Mouse (Mus musculus) WW6 (cell line): ENCODE data around the gene Tbc1d2.
A peak's percentile ranks its signal among the peaks of the same experiment; 100 is the strongest.
"Not testable (repeated sequence)": the region's sequence is repeated elsewhere in the genome, so short reads cannot be mapped to it uniquely, and the experiment has no call there.

Source experiments
- DNase-seq: peaks from one replicate; pipeline ENCODE4 v3.0.0-alpha.2; 2013; ENCODE audit warnings: low read depth, low spot score

Tbc1d2 gene

DNA sequence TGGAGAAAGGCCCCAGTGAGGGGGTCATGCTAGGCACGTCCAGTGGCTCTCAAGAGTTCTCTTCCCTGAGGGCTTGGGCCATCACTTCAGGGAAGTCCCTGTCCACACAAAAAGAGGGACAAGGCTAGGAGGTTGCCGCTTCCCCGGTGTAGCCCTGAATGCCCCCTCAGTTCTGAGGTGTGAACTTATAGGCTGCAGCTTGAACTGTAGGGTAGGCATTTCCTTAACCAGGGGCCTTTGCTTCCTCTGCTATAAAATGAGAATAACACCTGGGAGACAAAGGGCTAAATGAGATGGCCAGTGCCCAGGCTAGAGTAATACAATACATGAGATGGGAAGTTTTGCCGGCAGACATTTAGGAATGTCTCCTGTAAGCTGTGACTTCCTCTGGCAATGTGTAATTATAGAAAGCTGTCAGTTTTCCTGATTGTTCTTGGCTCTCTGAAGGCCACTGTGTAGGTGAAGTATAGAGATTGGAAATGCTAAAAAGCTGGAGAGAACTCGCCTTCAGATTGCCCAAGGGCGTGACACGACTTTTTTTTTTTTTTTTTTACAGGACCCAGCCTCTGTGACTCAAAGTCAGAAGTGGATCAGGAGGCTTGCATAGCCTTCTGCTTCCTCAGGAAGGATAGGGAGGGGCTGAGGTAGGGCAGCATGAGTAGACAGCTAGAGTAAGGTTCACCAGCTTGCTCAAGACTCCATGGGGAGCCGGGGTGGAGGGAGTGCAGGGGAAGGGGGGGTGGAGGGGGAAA lies 6.9 kb downstream of the Tbc1d2 start:
- no peak for DNase-seq

DNA sequence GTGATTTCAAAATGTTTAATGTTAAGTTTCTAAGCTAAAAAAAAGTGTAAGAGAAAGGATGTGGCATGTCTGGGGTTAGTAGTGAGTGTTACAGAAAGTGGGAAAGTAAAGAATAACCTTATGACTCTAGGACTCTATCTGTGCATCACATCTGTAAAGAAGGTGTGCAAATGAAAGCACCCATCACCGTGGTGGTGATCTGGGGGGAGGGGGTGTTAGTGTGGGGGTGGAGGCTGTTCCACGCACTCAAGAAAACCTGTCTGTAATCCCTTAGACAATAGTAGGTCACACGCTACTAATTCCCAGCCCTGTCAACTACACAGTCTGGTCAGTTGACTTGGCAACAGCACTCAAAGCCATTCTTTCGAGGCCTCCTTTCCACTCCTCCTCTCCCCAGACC lies 8.7 kb downstream of the Tbc1d2 start:
- no peak for DNase-seq

DNA sequence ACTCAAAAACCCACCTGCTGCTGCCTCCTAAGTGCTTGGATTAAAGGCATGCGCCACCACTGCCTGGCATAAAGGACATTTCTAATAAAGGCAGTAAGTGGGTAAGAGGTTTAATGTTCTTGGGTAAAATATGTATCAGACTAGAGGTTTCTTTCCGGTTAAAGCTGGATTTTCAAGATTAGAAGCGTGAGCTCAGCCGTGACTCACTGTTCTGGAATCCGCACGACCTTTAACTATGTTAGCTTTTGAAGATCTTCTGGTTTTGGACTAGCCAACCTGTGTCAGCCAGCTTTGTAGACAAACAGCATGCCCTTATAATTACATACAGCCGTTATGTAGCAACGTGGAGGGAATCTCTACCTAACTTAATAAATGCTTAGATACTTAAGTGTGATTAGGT lies 10.1 kb downstream of the Tbc1d2 start:
- DNase-seq, result no peak

DNA sequence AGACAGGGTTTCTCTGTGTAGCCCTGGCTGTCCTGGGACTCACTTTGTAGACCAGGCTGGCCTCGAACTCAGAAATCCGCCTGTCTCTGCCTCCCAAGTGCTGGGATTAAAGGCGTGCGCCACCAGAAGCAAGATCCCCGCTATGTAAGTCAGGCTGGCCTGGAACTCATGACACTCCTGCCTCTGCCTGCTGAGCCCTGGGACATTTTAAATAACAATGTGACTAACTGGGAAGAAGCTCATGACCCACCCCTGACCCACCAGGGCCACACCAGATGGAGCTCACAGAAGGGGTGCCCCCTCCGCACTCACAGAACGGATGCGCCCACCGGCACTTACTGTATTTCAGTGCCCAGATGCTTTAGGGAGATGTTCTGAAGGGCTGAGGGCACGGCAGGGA lies 12.8 kb downstream of the Tbc1d2 start:
- not testable (repeated sequence) for DNase-seq

DNA sequence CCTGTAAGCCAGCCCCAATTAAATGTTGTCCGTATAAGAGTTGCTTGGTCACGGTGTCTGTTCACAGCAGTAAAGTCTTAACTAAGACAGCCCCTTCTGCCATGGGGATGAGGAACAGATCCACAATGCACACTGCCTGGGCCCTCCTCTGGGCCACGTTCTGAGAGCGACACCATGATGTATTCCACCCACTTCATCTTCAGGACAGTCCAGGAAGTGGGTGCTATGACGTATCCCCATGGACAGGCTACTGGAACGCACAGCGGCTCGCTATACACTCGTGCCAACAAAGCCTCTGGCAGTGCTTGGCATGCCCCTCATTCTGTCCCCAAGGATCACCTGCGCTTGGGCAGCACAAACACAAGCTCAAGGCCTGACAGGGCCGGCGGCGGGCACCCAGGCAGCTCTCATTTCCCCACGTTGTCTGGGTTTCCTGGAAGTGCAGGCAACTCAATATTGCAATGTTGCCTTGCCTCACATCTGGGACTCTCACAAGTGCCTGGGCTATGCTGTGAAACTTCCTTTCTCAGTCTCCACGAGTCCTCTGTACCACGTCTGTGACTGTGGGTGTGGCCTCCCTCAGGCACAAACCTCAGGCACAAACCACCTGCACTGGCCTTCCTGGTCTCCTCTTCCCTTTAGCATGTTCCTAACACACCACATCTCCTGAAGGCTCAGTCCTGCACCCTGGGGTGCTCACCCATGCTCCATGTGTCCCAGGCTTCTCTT lies 14.1 kb downstream of the Tbc1d2 start:
- no peak for DNase-seq

DNA sequence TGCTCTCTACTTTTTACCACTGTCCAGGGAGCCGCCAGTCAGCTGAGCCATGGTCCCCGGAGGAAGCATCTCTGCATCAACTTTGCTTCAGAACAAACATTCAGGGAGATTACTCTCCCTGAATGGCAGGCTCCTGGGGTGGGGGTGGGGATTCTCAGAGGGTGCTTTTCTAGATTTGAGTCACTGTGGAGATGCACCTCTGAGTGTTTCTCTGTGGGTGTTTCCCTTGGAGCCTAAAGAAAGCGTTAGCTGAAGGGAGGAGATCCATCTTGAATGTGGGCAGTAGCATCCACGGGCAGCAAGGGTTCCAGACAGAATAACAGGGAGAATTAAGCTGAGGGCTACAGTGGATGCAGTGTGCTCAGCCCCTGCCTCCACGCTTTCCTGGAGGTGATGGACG lies 15.1 kb downstream of the Tbc1d2 start:
- DNase-seq, result no peak

DNA sequence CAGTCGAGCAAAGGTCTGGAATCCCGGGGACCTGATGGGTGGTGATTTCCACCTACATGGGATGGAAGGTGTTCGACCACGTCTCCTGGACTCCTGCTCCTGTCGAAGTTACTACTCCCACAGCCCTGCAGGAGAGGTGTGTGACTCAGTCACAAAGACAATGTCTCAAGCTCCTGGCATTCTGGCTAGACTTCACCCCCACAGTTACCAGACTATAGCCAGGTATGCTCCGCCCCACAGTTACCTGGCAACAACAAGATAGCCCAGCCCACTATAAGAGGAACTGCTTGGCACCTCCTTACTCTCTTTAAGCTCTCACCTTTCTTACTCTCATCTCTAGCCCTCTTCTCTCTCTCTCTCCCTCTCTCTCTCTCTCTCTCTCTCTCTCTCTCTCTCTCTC lies 16.4 kb downstream of the Tbc1d2 start:
- not testable (repeated sequence) for DNase-seq

DNA sequence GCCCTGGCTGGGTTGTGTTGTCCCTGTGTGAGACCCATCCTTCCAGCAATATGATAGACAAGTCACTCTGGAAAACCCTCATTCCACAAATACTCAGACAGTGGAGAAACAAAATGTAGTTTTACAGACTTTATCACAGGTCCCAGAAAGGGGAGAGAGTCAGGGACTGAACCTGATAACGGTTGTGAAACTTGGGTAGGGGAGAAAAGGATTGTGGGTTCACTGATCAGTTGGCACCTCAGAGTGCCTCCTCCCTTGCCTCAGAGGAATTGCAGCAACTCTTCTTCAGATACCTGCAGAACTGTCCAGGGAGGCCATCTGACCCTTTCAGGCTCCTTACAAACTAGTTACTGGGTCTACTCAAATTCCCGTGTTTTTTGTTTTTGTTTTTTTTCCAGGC lies 17.5 kb downstream of the Tbc1d2 start:
- DNase-seq, result no peak

DNA sequence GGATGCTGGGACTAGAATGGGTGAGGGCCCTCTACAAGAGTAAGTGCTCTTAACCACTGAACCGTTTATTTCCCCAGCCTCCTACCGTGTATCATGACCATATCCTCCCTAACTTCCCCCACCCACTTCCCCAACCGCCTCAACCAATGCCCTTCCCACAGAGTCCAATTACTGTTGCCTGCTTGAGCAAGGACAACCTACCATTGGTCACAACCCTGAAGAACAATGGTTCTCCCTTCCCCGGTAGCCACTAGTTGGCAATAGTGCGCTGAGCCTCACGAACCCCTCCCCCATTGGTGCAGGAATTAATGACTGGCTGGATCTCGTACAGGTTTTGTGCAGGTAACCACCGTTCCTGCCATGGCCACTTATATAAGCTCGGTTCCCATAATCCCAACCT lies 19.6 kb downstream of the Tbc1d2 start:
- peak; percentile 67 for DNase-seq

DNA sequence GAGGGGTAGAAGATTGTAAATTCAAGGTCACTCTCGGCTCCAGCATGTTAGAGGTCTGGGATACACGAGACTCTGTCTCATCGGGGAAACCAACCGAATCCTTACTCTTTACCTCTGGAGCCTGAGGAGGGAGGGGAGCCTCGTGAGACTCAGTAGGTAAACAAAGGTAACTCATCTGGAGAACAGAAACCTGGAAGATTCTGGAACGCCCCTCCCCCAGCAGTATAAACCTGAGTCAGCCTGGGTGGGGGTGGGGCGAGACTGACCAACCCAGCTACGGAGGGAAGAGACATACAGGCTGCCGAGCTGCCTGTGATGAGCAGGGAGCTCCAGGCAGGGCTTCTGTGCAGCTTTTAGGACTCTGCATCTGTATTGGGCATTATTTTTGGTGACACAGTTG lies 21.1 kb downstream of the Tbc1d2 start:
- no peak for DNase-seq

DNA sequence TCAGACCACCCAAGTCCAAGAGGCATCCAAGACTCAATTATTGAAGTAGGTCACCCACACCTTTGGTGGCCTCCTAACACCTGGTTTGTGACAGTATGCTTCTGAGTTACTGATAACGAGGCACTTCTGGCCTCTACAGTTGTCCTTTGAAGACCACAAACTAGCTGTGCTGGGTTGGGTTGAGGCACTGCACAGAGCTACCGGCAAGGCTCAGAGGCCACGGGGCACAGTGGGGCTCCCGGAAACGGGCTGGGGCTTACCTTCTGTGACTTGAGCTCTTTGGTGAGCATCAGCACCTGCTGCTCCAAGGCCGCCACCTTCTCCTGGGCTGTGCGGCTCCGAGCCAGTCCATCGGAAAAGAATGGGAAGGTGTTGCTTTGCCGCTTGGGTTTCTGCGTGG lies 21.9 kb downstream of the Tbc1d2 start:
- DNase-seq, result no peak

DNA sequence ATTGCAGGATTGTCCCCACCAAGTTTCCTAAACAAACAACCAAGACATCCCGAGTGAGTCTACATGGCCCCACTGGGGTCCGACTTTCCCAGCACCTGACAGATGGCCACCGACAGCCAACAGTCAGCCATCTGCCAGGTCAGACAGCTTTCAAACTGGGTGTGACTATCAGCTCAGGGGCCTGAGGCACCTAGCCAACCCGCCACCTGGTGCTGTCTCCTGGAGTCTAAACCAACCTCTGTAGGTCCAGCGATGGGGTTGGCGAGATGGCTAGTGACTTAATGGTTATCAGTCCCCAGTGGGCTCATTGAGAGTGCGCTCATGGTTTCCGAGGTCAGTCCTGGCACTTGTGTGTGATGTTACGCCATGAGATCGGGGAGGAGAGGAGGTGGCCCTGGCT lies 24.9 kb downstream of the Tbc1d2 start:
- no peak for DNase-seq

DNA sequence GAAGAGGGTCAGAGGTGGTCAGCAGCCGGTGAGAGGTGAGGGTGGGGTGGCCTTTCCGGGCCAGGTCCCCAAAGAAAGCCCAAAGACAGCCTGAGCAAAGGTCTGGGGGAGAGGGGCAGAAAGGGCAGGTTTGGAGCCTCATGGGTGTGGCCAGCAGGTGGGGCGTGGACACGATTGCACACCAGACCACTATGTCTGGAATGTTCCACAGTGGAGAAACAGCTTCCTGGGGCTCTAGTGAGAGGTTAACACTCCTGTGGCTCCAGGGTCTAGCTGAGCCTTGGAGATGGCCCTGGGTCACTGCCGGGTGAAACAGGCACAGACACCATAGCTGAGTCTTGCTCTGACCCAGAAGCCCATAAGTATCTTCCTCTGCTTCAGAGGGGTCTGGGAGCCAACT lies 27.0 kb downstream of the Tbc1d2 start:
- DNase-seq, result no peak

DNA sequence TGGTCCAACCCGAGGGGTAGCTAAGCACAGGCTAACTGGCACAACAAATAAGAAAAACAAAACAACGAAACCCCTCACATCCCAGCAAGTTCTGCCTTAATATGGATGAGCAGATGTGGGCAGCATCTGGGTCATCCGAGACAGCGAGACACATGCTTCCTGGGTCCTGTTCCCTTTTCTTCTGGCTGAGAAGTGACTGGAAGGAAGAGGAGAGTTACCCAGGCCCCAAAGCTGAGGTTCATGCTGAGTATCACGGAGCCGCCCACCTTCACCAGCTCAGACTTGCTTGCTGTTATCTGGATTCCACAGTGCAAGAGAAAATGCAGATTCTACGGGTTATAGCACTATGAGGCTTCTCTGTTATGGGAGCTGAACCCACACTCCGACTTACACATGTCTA lies 29.1 kb downstream of the Tbc1d2 start:
- DNase-seq, result no peak

DNA sequence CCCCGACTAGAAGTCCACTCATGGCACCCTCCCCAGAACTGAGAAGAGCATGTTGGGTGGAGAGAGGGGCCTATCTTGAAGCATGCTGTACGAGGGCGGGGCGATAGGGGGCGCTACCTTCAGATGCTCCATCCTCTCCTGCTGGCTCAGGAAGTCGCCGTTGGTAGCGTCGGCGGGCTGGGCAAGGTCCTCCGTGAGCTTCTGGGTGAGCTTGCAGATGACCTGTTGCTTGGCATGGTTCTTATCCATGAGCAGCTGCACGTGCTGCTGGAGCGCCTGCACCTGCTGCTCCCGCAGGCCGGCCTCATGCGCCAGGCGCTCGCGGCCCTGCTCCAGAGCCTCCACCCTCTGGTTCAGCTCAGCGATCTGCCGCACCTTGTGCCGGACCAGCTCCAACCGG lies 29.7 kb downstream of the Tbc1d2 start:
- no peak for DNase-seq

DNA sequence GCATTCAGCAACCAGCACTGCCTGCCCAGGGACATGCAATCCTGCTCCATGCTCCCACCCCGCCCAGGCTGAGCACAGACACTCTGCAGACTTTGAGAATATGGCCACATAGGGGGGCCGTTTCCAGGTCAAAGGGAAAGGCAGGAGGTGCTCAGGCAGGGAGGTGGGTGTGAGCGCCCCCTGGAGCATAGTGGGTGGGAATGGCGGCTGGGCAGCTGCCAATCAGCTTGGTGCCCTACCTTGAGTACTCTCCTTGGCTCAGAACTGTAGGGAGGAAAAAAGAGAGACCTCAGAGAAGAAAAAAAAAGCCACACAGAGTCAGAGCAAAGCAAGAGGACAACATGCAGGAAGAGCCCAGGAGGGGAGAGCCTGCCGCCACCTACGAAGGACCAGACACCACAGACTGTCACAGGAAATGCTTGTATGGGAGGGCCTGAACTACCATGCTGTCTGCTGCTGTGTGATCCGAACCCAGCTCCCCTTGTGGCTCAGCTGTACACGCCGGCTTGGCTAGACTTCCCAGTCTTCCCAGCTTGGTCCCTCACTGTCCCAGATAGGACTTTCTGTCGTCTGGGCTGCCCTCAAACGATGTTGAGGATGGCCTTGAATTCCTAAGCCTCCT lies 31.7 kb downstream of the Tbc1d2 start:
- no peak for DNase-seq

DNA sequence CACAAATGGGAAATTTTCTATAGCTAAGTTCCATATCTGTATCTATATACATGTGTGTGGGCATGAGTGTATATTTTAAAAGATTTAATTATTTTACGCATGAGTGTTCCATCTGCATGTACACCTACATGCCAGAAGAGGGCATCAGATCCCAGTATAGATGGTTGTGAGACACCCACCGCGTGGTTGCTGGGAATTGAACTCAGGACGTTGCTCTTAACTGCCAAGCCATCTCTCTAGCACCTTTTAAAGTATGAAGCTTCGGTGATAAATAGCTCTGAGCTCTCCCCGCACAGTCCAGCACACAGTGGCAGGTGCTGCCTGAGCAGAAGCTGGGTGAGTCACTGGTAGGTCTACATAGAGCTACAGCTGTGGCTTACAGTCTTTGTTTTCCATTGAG lies 32.6 kb downstream of the Tbc1d2 start:
- DNase-seq, result no peak

DNA sequence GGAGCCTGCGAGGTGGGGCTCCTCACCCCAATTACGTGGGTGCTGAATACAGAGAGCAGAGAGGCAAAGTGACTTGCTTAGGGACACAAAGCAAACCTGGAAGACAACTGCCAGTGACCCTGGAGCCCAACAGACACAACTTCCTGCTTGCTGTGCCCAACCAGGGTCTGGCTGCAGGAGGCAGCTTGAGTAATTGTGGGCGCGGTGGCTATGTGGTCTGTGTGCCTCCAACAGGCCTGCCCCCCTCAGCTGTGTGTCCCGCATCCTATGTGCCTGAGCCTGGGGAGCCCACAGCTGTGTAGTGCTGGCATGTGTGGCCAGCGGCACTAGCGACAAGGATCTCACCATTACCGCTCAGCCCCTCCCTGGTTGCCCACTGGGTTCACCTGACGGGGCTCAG lies 35.4 kb downstream of the Tbc1d2 start:
- DNase-seq, result no peak

DNA sequence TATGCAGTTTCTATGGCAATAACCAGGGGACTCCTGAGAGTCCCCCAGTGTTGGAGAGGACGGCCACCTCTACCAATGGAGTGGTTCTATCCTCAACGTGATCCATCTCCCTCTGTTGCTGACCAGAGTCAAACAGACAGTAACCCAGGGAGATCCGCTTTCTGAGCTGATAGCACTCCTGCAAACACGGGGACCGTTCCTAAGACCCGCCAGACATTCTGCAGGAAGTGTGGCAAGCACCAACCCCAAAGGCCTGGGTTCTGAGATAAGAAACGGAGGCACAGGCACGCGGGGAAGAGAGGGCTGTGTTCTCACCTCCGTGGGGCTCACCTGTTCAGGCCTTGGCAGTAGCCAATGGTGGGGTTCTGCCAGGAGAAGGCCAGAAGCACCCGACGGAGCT lies 36.4 kb downstream of the Tbc1d2 start:
- DNase-seq, result no peak

DNA sequence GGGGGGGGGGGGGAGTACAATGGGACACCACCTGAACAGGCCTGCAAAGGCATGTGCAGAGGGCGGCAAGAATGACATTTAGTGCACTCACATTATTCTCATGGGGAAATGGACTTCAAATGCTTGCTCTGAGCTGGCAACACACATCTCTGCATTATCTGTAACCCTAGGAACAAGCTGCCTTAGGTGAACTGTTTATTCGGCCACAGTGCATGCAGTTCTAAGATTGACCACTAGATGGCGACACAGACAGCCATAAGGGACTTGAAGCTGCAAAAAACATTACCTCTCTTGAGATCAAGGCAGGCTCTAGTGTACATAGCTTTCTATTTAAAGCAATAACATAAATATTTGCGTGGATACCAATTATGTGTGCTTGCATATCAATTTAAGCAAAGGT lies 38.8 kb downstream of the Tbc1d2 start:
- no peak for DNase-seq

DNA sequence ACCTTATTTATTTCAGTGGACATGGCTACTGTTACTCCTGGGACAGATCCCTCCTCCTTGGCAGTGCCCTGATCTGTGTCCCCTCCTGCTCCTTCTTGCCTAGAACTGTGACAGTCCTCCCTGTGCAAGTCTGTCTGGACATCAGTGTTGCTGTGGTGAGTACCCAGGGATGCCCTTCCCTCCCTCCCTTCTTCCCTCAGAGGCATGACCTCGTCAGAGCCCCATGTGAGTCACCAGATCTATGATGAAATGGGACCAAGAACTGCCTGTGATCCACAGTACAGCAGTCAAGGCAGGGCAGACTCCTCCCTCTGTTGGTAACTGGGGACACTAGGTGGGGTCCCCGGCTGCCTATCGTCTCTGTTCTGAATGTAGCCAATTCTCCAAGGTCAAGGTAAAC lies 42.4 kb downstream of the Tbc1d2 start:
- DNase-seq, result no peak

DNA sequence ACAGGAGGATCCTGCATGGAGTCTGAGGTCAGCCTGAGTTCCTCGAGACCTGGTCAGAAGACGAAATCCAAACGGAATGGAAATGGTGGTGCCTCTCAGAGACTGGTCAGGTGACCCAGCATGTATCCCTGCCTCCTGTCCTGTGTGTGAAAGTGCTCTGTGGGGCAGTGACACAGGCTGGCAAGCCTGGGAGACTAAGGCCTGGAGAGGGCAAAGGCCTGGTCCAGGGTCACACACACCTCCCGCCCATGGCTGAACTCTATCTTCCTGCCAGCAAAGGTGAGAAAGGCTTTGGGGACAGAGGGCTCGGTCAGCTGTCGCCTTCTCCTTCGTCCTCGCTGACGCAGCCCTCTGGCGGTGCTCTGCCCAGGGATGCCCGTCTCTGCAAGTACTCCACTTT lies 44.6 kb downstream of the Tbc1d2 start:
- DNase-seq, result no peak

DNA sequence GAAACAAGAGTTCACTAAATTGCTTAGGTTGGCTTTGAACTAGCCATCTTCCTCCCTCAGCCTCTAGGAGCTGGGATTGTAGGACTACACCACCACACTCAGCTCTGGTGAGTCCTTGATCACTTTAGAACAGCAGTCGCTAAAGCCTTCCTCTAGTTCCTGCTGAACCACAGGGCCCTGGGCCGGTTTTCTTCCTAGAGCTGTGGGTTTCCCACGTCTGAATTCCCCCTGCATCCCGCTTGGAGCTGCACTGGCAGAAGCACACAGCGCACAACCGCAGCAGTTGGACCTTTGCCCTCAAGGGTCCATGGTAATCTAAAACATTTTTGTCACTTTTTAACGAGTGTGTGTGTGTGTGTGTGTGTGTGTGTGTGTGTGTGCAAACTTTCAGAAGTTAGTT lies 47.3 kb downstream of the Tbc1d2 start:
- no peak for DNase-seq
